Mouse (Mus musculus) neural tube, embryonic 14.5 days (tissue): ENCODE measurements around the gene Plekha7. TPM values are rescaled to one million over a fixed set of nuclear protein-coding genes. Genes with fewer than 3 reads are reported as not detected.

Experiments
- ATAC-seq: fragments of 200-750 bp; cut with Nextera tagmentation; 2 replicates; pipeline ENCODE4 v1.8.0; 2017; ENCODE audit warnings: low read depth, mild to moderate bottlenecking, moderate TSS enrichment, moderate library complexity
- H3K27ac ChIP-seq: fragments of 300-500 bp; sonication (generic); 2 replicates; pipeline ENCODE4 v1.5.1; 2014; ENCODE audit warnings: low read depth, mild to moderate bottlenecking, control low read depth, low read length, moderate library complexity, mixed read lengths
- H3K27me3 ChIP-seq: fragments of 300-500 bp; sonication (generic); 2 replicates; pipeline ENCODE4 v1.6.1; 2014; ENCODE audit warnings: low read length; ENCODE audit not compliant: control insufficient read depth, insufficient read depth
- H3K36me3 ChIP-seq: fragments of 300-500 bp; sonication (generic); 2 replicates; pipeline ENCODE4 v1.6.1; 2014; ENCODE audit warnings: low read length, mixed read lengths; ENCODE audit not compliant: control insufficient read depth, insufficient read depth
- H3K4me1 ChIP-seq: fragments of 300-500 bp; sonication (generic); 2 replicates; pipeline ENCODE4 v1.6.1; 2014; ENCODE audit warnings: low read length; ENCODE audit not compliant: control insufficient read depth, insufficient read depth
- H3K4me2 ChIP-seq: fragments of 300-500 bp; sonication (generic); 2 replicates; pipeline ENCODE4 v1.6.1; 2014; ENCODE audit warnings: mild to moderate bottlenecking, low read depth, low read length, control low read depth
- H3K4me3 ChIP-seq: fragments of 300-500 bp; sonication (generic); 2 replicates; pipeline ENCODE4 v1.5.1; 2014; ENCODE audit warnings: low read depth, low read length, control low read depth, mixed read lengths
- H3K9ac ChIP-seq: fragments of 300-500 bp; sonication (generic); replicated peaks from 2 replicates; pipeline ENCODE4 v1.6.1; 2014; ENCODE audit warnings: low read depth, mild to moderate bottlenecking, control low read depth, low read length, mixed read lengths
- H3K9me3 ChIP-seq: fragments of 300-500 bp; sonication (generic); 2 replicates; pipeline ENCODE4 v1.6.1; 2016; ENCODE audit warnings: low read length; ENCODE audit not compliant: control insufficient read depth
- WGBS: fragments of 180-500 bp; shearing (Covaris S2); extraction: QIAGEN DNeasy Blood & Tissue Kit; methylation state at CpG from one replicate; pipeline ENCODE4 v1.1.7; 2014; 5-methylcytosine and 5-hydroxymethylcytosine counted together
- polyA plus RNA-seq: library from polyadenylated mRNA; unstranded; fragments of >200 nt; fragmentation: Nextera tagmentation; extraction: Ambion mirVana; gene quantifications from 2 replicates; pipeline ENCODE4 v1.2.1, GENCODE M21; 2014

Plekha7 gene
- polyA plus RNA-seq: 4.5 and 6.1 TPM in 2 replicates

DNA sequence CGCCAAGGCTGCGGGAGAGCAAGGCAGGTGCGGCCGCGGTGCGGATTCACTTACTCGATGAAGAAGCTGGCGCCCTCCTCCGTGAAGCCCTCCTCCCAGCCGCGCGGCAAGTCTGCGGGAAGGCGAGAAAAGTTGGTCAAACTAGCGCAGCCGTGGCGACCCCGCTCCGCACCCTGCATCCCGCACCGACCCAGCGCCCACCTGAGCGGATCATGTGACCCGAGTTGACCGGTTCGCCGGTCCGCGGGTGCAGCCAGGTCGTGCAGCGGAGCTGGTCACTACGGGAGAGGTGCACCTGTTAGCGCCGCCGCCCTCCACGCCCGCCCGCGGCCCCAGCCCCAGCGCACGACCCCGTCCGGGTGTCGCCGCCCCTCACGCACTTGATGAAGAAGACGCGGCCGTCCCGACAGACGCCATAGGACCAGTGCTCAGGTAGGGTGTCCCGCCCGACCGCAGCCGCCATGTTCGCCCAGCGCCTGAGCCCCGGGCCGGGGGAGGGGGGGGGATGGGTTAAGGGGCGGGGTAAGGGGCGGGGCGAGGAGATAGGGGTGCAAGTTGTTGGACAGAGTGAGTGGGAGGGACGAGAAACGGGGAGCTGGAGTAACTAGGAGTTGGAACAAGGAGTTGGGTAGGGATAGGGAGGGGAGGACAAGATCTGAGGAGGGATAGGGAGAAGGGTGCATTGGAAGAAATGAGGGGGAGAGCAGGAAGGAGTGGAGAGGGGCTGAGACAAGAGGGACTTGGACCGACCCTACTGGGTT lies at the start of gene Plekha7:
TSS of gene Plekha7 (minus strand) at position 506 of the 761 bp plus-strand sequence.
- ATAC-seq: peak; percentile 56
- H3K27me3 ChIP-seq: peaks cover 4% of the 10 kb centered on the region; the same call in 1 of the 2 replicates
- WGBS: under 1% methylated on average over 51 of the region's 65 CpGs
- H3K9ac ChIP-seq: peak within 1 kb of the TSS; percentile 42
- H3K4me2 ChIP-seq: peak within 1 kb of the TSS; percentile 100
- no peaks in the 10 kb centered on the region for H3K9me3 ChIP-seq
- H3K4me1 ChIP-seq: no peaks in the 10 kb centered on the region
- H3K4me3 ChIP-seq: peak within 1 kb of the TSS; percentile 67
- H3K36me3 ChIP-seq: no peaks in the 10 kb centered on the region
- no peak within 1 kb of the TSS for H3K27ac ChIP-seq

DNA sequence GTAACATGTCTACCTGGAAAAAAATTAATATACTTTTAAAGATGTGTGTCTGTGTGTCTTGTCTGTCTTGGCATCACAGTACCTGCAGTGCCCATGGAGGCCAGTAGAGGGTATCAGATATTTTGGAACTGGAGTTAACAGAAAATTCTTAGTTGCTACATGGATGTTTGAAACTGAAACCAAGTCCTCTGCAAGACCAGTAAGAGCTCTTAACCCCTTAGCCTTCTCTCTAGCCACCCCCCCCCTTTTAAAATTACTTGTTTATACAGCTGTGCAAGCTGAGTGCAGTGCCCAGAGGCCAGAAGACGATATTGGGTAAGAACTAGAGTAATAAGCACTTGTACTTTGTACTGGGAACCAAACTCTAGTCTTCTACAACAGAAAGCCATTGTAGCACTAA lies 28.1 kb upstream of the Plekha7 start:
- no peak overlapping the region for H3K9ac ChIP-seq
- 83% methylated on average over 1 of the region's 1 CpGs for WGBS
- no peaks in the 10 kb centered on the region for H3K27me3 ChIP-seq
- H3K4me3 ChIP-seq: no peak overlapping the region
- peaks cover 8% of the 10 kb centered on the region for H3K4me1 ChIP-seq
- H3K4me2 ChIP-seq: no peak overlapping the region
- peaks cover 11% of the 10 kb centered on the region for H3K36me3 ChIP-seq
- H3K27ac ChIP-seq: no peak overlapping the region
- no peaks in the 10 kb centered on the region for H3K9me3 ChIP-seq
- no peak for ATAC-seq

DNA sequence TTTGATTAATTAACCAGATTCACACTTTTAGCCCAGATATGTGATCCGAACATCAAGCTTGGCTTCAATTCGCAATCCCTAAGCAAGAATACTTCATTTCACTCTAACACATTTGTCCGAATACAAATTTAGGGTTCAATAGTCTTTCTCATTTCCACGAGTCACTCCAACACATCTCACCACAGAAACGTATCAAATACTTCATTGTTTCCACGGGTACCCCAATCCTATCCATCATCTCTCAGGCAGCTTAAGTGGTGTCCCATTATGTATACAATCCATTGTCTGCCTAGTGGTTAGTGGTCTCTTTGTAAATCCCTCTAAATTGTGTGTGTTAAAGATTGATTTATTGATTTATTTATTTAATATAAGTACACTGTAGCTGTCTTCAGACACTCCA lies 27.0 kb upstream of the Plekha7 start:
- peaks cover 8% of the 10 kb centered on the region for H3K4me1 ChIP-seq
- H3K9me3 ChIP-seq: no peaks in the 10 kb centered on the region
- WGBS: 64% methylated on average over 6 of the region's 6 CpGs
- H3K36me3 ChIP-seq: peaks cover 17% of the 10 kb centered on the region
- H3K9ac ChIP-seq: no peak overlapping the region
- ATAC-seq: no peak
- no peak overlapping the region for H3K4me3 ChIP-seq
- no peak overlapping the region for H3K27ac ChIP-seq
- no peak overlapping the region for H3K4me2 ChIP-seq
- H3K27me3 ChIP-seq: no peaks in the 10 kb centered on the region

DNA sequence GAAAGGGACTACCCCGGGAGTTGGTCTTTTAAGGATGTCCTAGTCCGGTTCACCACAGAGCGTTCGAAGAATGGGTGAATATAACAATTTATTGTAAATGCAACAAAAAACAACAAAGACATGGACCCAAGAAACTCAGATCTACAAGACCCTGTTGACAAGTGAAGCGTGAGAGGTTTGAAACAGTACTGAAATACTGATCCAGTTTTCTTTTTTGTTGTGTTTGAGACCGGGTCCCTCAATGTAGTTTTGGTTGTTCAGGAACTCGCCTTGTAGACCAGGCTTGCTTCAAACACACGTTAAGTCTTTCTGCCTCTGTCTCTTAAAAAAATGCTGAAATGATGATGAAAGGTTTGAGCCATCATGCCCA lies 26.5 kb upstream of the Plekha7 start:
- Histone ChIP-seq H3K36me3 (peaks cover 21% of the 10 kb centered on the region), H3K27ac (no peak overlapping the region; the same call in 1 of the 2 replicates), H3K4me3 (peak overlapping the region; percentile 90), H3K27me3 (no peaks in the 10 kb centered on the region), H3K9ac (peak overlapping the region; percentile 83), H3K4me2 (peak overlapping the region; percentile 69), H3K4me1 (peaks cover 8% of the 10 kb centered on the region), H3K9me3 (no peaks in the 10 kb centered on the region)
- no peak for ATAC-seq
- 25% methylated on average over 8 of the region's 8 CpGs for WGBS

DNA sequence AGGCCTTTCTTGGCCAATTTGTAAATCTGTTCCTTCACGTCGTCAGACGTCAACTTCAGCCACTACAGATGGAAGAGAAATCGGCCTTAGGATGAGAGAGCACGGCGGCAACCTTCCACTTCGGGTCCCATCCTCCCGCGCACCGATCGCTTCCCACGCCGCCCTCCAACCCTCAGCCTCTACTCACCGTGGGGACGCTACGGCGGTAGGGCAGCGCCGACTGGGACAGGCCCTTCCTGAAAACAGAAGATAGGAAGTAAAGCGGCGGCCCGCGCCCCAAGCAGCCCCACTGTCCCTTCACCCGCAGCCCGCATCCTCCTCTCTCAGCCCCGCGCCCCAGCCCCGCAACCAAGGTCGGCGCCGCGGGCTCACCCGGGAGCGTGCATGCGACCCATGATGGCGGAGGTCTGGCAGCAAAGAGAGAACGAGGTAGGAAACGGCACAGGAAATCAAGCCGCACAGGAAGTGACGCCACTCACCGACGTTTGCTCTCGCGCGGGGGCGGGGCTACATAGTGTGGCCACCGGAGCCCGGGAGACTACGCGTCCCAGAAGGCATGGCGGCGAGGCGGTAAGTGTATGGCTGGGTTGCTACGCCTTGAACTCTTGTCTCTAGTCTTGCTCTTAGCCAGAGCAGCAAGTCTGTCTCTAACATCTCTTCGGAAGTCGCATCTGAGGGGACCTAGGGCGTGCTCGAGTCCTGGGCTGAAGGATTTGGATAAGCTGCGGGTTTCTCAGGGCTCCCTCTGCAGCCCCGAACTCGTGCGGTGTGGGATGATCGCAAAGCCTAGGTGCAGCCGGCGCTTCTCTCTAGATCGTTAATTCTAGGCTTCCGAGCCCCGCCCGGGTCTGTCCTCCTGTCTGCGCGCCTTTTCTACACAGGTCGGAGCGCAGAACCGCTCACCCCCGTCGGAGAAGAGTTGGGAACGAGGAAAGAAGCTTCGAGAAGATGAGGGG lies 25.8 kb upstream of the Plekha7 start, which contains the start of gene Rps13:
TSS of gene Rps13 (minus strand) at position 483 of the 956 bp plus-strand sequence.
- Histone ChIP-seq H3K4me1 (peaks cover 8% of the 10 kb centered on the region), H3K9me3 (no peaks in the 10 kb centered on the region), H3K27me3 (no peaks in the 10 kb centered on the region), H3K27ac (peak within 1 kb of the TSS; percentile 81), H3K9ac (peak within 1 kb of the TSS; percentile 83), H3K4me2 (peak within 1 kb of the TSS; percentile 69), H3K4me3 (peak within 1 kb of the TSS; percentile 90), H3K36me3 (peaks cover 21% of the 10 kb centered on the region)
- ATAC-seq: peak; percentile 99
- WGBS: under 1% methylated on average over 78 of the region's 78 CpGs

DNA sequence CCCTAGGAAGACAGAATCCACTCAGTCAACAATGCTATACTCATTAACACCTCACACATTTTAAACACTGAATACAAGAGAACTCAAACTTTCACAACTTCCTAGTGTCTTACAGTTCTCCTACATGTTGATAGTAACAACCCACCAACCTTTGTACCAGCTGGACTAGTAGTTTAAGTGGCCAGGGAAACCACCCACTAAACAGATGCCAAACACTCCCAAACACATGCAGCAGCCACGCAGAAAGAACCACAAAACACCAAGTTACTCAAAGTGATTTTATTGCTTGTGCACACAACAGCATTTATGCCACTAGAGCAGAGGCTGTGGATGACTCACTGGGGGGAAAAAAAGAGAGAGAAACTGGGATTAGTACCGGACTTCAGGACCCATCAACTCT lies 23.1 kb upstream of the Plekha7 start:
- H3K27me3 ChIP-seq: no peaks in the 10 kb centered on the region
- no peak for ATAC-seq
- peaks cover 21% of the 10 kb centered on the region for H3K36me3 ChIP-seq
- H3K4me1 ChIP-seq: peaks cover 8% of the 10 kb centered on the region
- 91% methylated on average over 2 of the region's 2 CpGs for WGBS
- H3K4me2 ChIP-seq: no peak overlapping the region
- H3K4me3 ChIP-seq: no peak overlapping the region
- H3K27ac ChIP-seq: no peak overlapping the region
- no peak overlapping the region for H3K9ac ChIP-seq
- no peaks in the 10 kb centered on the region for H3K9me3 ChIP-seq

DNA sequence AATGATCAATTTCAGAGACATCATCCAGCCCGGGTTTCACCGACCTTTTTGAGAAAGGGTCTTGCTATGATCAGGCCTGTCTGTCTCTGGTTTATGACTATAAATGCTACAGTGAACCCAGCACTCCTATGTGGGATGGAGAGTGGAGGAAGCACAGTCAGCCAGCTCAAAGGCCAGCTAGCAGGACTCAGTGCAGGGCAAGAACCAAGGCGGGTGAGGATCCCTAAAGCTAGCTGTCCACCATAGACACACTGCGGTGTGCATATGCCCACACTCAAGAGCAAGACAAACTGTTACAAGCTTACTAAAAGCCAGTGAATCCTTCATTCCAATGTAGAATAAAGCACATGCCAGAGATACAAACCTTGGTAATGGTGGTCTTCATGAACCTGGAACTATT lies 21.7 kb upstream of the Plekha7 start:
- H3K9me3 ChIP-seq: no peaks in the 10 kb centered on the region
- ATAC-seq: no peak
- peaks cover 21% of the 10 kb centered on the region for H3K36me3 ChIP-seq

DNA sequence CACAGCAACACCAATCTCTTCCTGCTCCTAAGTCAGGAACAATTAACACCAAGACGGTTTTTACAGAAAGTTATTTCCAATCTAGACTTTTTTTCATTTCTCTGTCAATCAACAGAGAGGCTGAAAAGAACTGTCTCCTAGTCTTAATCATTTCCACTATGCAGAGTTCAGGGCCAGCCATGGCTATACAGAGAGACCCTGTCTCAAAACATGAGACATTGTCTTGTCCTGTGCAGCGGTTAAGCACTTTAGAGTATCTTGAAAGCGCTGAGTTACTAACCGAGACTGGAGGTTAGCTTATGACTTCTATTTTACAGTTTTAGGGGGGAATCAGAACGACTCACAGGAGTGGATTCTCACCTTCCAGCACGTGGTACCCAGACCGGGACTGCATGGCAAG lies 20.6 kb upstream of the Plekha7 start:
- Histone ChIP-seq H3K4me2 (no peak overlapping the region), H3K9me3 (no peaks in the 10 kb centered on the region), H3K27ac (no peak overlapping the region), H3K9ac (no peak overlapping the region), H3K36me3 (peaks cover 21% of the 10 kb centered on the region), H3K4me1 (peaks cover 8% of the 10 kb centered on the region), H3K4me3 (no peak overlapping the region), H3K27me3 (no peaks in the 10 kb centered on the region)
- WGBS: 77% methylated on average over 7 of the region's 7 CpGs
- ATAC-seq: no peak

More for the DNA sequence above, 21.7 kb upstream of the Plekha7 start:
- H3K4me1 ChIP-seq: peaks cover 8% of the 10 kb centered on the region
- no peak overlapping the region for H3K27ac ChIP-seq
- H3K4me3 ChIP-seq: no peak overlapping the region
- H3K4me2 ChIP-seq: no peak overlapping the region
- no peaks in the 10 kb centered on the region for H3K27me3 ChIP-seq
- 91% methylated on average over 4 of the region's 4 CpGs for WGBS
- H3K9ac ChIP-seq: no peak overlapping the region

DNA sequence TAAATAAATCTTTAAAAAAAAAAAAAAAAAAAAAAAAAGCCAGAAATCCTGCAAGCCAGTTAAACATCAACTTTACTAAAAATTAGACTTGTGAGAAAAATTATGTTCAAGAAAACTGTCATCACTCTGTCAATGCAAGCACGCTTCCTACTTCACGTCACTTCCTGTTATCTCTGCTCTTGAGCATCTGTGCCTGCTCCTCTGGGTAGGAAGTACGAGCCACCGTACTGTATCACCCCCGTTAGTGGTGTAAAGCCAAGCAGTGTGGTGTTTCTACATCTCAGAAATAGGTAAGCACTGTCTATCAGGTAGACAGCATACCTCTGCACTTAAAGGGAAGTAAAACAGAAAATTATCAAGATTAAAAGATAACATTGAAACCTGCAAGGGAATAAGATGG lies 19.7 kb upstream of the Plekha7 start:
- no peak overlapping the region for H3K4me2 ChIP-seq
- H3K4me3 ChIP-seq: no peak overlapping the region
- peaks cover 21% of the 10 kb centered on the region for H3K36me3 ChIP-seq
- ATAC-seq: no peak
- H3K27ac ChIP-seq: no peak overlapping the region
- H3K4me1 ChIP-seq: peaks cover 4% of the 10 kb centered on the region
- no peaks in the 10 kb centered on the region for H3K9me3 ChIP-seq
- H3K27me3 ChIP-seq: no peaks in the 10 kb centered on the region
- 95% methylated on average over 5 of the region's 5 CpGs for WGBS
- no peak overlapping the region for H3K9ac ChIP-seq
